Mouse (Mus musculus): ENCODE data around the gene 6330409D20Rik. TPM values are rescaled to one million over a fixed set of nuclear protein-coding genes. Genes with fewer than 3 reads are reported as not detected.
A peak's percentile ranks its signal among the peaks of the same experiment; 100 is the strongest.

6330409D20Rik gene
- polyA plus RNA-seq, 1 experiment: 7.7 TPM

DNA sequence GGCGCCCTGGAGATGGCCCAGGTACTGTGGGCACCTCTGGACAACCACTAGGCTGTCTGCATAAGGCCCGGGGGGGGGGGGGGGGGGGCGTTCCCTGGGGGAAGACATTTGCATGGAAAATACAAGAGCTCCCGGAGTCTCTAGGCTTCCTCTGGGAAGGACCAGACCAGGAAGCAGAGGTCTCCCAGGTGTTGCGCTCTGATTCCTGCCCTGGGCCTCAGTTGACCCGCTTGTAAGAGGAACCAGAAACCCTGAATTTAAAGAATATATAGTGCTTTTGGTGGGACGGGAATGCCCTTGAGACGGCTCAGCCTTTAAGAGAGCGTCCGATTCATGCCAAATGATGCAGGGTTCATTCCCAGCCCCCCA lies 10.8 kb upstream of the 6330409D20Rik start:
- DNase-seq: no peak
- H3K4me3 ChIP-seq (replicated peaks; ENCODE audit: insufficient read depth, low read depth, low read length): no peak overlapping the region
- H3K27me3 ChIP-seq (ENCODE audit: control insufficient read depth, insufficient read depth, low read length): no peaks in the 10 kb centered on the region
- no peaks in the 10 kb centered on the region for H3K4me1 ChIP-seq (ENCODE audit: control insufficient read depth, insufficient read depth, low read length)
- no peak for TF ChIP-seq CTCF (IDR thresholded peaks at IDR 0.05; ENCODE audit: borderline replicate concordance, insufficient read depth, low read depth, low read length)
- TF ChIP-seq POLR2A (IDR thresholded peaks at IDR 0.05; ENCODE audit: borderline replicate concordance, insufficient read depth, low read length): no peak
- whole genome bisulfite sequencing: 38% methylated on average over 10 of the region's 10 CpGs
- H3K27ac ChIP-seq (ENCODE audit: insufficient read depth, low read length): no peak overlapping the region

- no peak overlapping the region for H3K27ac ChIP-seq (ENCODE audit: insufficient read depth, low read length)
- no peaks in the 10 kb centered on the region for H3K4me1 ChIP-seq (ENCODE audit: control insufficient read depth, insufficient read depth, low read length)
- no peak overlapping the region for H3K4me3 ChIP-seq (replicated peaks; ENCODE audit: insufficient read depth, low read depth, low read length)
- H3K27me3 ChIP-seq (ENCODE audit: control insufficient read depth, insufficient read depth, low read length): no peaks in the 10 kb centered on the region
- TF ChIP-seq POLR2A (IDR thresholded peaks at IDR 0.05; ENCODE audit: borderline replicate concordance, insufficient read depth, low read length) (no peak), CTCF (IDR thresholded peaks at IDR 0.05; ENCODE audit: borderline replicate concordance, insufficient read depth, low read depth, low read length) (no peak)
- DNase-seq: no peak
- WGBS: 35% methylated on average over 31 of the region's 31 CpGs
Observed at GRCm38 (mm10) chr2:32750887-32751664, 10.3 kb upstream of the 6330409D20Rik start.

GRCm38 (mm10) chr2:32750199-32750598 lies 9.4 kb upstream of the 6330409D20Rik start:
- no peak for DNase-seq
- 72% methylated on average over 7 of the region's 7 CpGs for WGBS
- Histone ChIP-seq H3K27ac (ENCODE audit: insufficient read depth, low read length) (no peak overlapping the region), H3K4me3 (replicated peaks; ENCODE audit: insufficient read depth, low read depth, low read length) (no peak overlapping the region), H3K4me1 (ENCODE audit: control insufficient read depth, insufficient read depth, low read length) (no peaks in the 10 kb centered on the region), H3K27me3 (ENCODE audit: control insufficient read depth, insufficient read depth, low read length) (no peaks in the 10 kb centered on the region)
- TF ChIP-seq CTCF (IDR thresholded peaks at IDR 0.05; ENCODE audit: borderline replicate concordance, insufficient read depth, low read depth, low read length): no peak
- TF ChIP-seq POLR2A (IDR thresholded peaks at IDR 0.05; ENCODE audit: borderline replicate concordance, insufficient read depth, low read length): no peak

DNA sequence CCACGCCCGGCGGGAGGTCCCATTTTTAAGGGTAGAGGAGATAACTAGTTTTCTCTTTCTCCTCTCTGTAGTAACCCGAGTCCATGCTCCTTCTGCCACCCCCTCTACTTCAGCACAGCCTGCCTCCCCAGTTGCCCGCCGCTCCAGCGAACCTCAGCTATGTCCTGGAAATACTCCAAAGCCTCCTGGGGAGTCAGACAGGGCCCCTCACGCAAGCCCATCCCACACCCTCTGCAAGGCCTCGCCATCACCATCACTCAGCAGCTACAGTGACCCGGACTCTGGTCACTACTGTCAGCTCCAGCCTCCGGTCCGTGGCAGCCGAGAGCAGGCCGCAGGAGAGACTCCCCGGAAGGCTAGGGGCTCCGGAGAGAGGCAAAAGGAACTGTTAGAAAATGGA lies 8.3 kb upstream of the 6330409D20Rik start:
- TF ChIP-seq CTCF (IDR thresholded peaks at IDR 0.05; ENCODE audit: borderline replicate concordance, insufficient read depth, low read depth, low read length) (no peak), POLR2A (IDR thresholded peaks at IDR 0.05; ENCODE audit: borderline replicate concordance, insufficient read depth, low read length) (no peak)
- 73% methylated on average over 16 of the region's 16 CpGs for WGBS
- DNase-seq: no peak

DNA sequence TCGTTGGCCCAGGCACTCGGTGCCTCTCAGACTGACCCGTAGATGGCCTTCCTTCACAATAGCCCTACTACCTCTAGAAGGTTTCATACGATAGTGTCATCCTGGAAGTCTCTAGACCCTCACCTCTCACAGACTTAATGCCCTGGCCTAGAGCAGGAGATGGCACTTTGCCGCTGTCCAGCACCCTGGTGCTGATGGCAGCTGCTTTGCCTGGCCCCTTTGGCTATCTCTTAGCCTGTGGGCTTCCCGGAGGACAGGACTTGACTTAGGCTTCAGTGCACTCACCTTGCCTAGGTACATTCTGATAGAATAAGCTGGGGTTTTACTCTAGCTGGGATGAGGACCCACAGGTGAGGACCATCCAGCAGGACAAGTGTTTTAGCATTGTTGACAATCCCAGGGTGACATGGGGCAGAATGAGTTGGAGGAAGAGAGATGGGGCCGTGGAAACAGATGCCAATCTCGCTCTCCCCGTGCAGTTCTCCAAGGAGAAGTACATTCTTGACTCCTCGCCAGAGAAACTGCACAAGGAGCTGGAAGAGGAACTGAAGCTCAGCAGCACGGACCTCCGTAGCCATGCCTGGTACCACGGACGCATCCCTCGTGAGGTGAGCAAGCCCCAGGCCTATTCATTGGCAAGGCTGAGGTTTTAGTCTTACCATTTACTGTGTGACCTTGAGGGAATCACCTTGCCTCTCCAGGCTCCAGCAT lies 3.6 kb upstream of the 6330409D20Rik start:
- TF ChIP-seq CTCF (IDR thresholded peaks at IDR 0.05; ENCODE audit: borderline replicate concordance, insufficient read depth, low read depth, low read length) (no peak), POLR2A (IDR thresholded peaks at IDR 0.05; ENCODE audit: borderline replicate concordance, insufficient read depth, low read length) (no peak)
- no peak overlapping the region for H3K4me3 ChIP-seq (replicated peaks; ENCODE audit: insufficient read depth, low read depth, low read length)
- peaks cover 14% of the 10 kb centered on the region for H3K4me1 ChIP-seq (ENCODE audit: control insufficient read depth, insufficient read depth, low read length)
- no peaks in the 10 kb centered on the region for H3K27me3 ChIP-seq (ENCODE audit: control insufficient read depth, insufficient read depth, low read length)
- WGBS: 43% methylated on average over 15 of the region's 15 CpGs
- H3K27ac ChIP-seq (ENCODE audit: insufficient read depth, low read length): no peak overlapping the region
- DNase-seq: no peak

More for the DNA sequence above, 8.3 kb upstream of the 6330409D20Rik start:
- Histone ChIP-seq H3K27me3 (ENCODE audit: control insufficient read depth, insufficient read depth, low read length) (no peaks in the 10 kb centered on the region), H3K4me3 (replicated peaks; ENCODE audit: insufficient read depth, low read depth, low read length) (no peak overlapping the region), H3K4me1 (ENCODE audit: control insufficient read depth, insufficient read depth, low read length) (peaks cover 3% of the 10 kb centered on the region; the same call in 1 of the 2 replicates), H3K27ac (ENCODE audit: insufficient read depth, low read length) (no peak overlapping the region)

DNA sequence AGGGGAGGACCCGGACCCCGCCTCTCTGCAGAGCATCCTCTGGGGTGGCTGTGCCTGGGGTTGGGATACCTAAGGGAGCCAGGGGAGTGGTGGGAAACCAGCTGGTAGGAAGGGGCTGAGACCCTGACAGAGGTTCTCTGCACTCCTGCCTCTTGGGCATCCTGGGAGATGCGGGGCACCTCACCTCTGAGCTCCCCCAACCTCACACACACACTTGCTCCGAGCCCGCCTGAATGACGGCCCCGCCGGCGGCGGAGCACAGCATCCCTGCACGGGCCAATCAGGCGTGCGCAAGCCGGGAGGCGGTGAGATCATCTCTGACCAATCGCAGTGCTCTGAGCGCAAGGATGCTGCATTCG lies 1.3 kb upstream of the 6330409D20Rik start:
- Histone ChIP-seq H3K27ac (ENCODE audit: insufficient read depth, low read length) (peak overlapping the region; percentile 22), H3K27me3 (ENCODE audit: control insufficient read depth, insufficient read depth, low read length) (no peaks in the 10 kb centered on the region), H3K4me3 (replicated peaks; ENCODE audit: insufficient read depth, low read depth, low read length) (peak overlapping the region; percentile 87), H3K4me1 (ENCODE audit: control insufficient read depth, insufficient read depth, low read length) (peaks cover 14% of the 10 kb centered on the region)
- TF ChIP-seq CTCF (IDR thresholded peaks at IDR 0.05; ENCODE audit: borderline replicate concordance, insufficient read depth, low read depth, low read length) (no peak), POLR2A (IDR thresholded peaks at IDR 0.05; ENCODE audit: borderline replicate concordance, insufficient read depth, low read length) (peak; percentile 84)
- WGBS: 6% methylated on average over 18 of the region's 18 CpGs
- peak; percentile 93 to 95 for DNase-seq

- H3K4me1 ChIP-seq (ENCODE audit: control insufficient read depth, insufficient read depth, low read length): peaks cover 14% of the 10 kb centered on the region
- 3% methylated on average over 55 of the region's 58 CpGs for WGBS
Observed at GRCm38 (mm10) chr2:32741273-32742172, 707 bp upstream of the 6330409D20Rik start.

More at GRCm38 (mm10) chr2:32741273-32742172, 707 bp upstream of the 6330409D20Rik start:
- Histone ChIP-seq H3K27me3 (ENCODE audit: control insufficient read depth, insufficient read depth, low read length) (no peaks in the 10 kb centered on the region), H3K27ac (ENCODE audit: insufficient read depth, low read length) (peak overlapping the region; percentile 22), H3K4me3 (replicated peaks; ENCODE audit: insufficient read depth, low read depth, low read length) (peak overlapping the region; percentile 87)
- TF ChIP-seq POLR2A (IDR thresholded peaks at IDR 0.05; ENCODE audit: borderline replicate concordance, insufficient read depth, low read length): peak; percentile 73
- no peak for TF ChIP-seq CTCF (IDR thresholded peaks at IDR 0.05; ENCODE audit: borderline replicate concordance, insufficient read depth, low read depth, low read length)
- peak; percentile 80 to 83 for DNase-seq

All from cerebellum, adult 2 months (tissue).